Mouse (Mus musculus) embryonic facial prominence, embryonic 11.5 days (tissue): ENCODE measurements at regions not wholly inside any gene's neighbourhood (a gene's known extent, or its start where the extent isn't known, plus 50 kb on each side); places are given as distances from the start of the nearest gene placed in this dataset.

Experiments used
- ATAC-seq: fragments of 200-750 bp; cut with Nextera tagmentation; replicated peaks from 2 replicates; pipeline ENCODE4 v1.8.0; 2017; ENCODE audit warnings: low read depth; ENCODE audit not compliant: insufficient number of reproducible peaks, low FRiP score, low TSS enrichment
- DNase-seq: peaks from one replicate; pipeline ENCODE4 v3.0.0-alpha.2; 2015; ENCODE audit warnings: low spot score
- H3K27ac ChIP-seq: fragments of 300-500 bp; sonication (generic); replicated peaks from 2 replicates; pipeline ENCODE4 v1.5.1; 2014; ENCODE audit warnings: mild to moderate bottlenecking, low read depth, low read length, control low read depth
- H3K27me3 ChIP-seq: fragments of 300-500 bp; sonication (generic); 2 replicates; pipeline ENCODE4 v1.6.1; 2014; ENCODE audit warnings: mild to moderate bottlenecking, low read length, moderate library complexity, mixed read lengths; ENCODE audit not compliant: control insufficient read depth, insufficient read depth
- H3K36me3 ChIP-seq: fragments of 300-500 bp; sonication (generic); replicated peaks from 2 replicates; pipeline ENCODE4 v1.6.1; 2014; ENCODE audit warnings: low read depth, mild to moderate bottlenecking, low read length, moderate library complexity, mixed read lengths; ENCODE audit not compliant: control insufficient read depth, insufficient read depth
- H3K4me1 ChIP-seq: fragments of 300-500 bp; sonication (generic); 2 replicates; pipeline ENCODE4 v1.6.1; 2014; ENCODE audit warnings: low read length, mixed read lengths; ENCODE audit not compliant: control insufficient read depth, insufficient read depth
- H3K4me2 ChIP-seq: fragments of 300-500 bp; sonication (generic); 2 replicates; pipeline ENCODE4 v1.6.1; 2014; ENCODE audit warnings: low read depth, mild to moderate bottlenecking, control low read depth, low read length, moderate library complexity
- H3K4me3 ChIP-seq: fragments of 300-500 bp; sonication (generic); 2 replicates; pipeline ENCODE4 v1.5.1; 2014; ENCODE audit warnings: low read depth, low read length, control low read depth
- H3K9ac ChIP-seq: fragments of 300-500 bp; sonication (generic); replicated peaks from 2 replicates; pipeline ENCODE4 v1.6.1; 2014; ENCODE audit warnings: mild to moderate bottlenecking, control low read depth, low read length
- H3K9me3 ChIP-seq: fragments of 300-500 bp; sonication (generic); replicated peaks from 2 replicates; pipeline ENCODE4 v1.6.1; 2016; ENCODE audit warnings: mild to moderate bottlenecking, low read length, inconsistent platforms, mixed read lengths; ENCODE audit not compliant: control insufficient read depth
- WGBS: fragments of 180-500 bp; shearing (Covaris S2); extraction: QIAGEN DNeasy Blood & Tissue Kit; methylation state at CpG from one replicate; pipeline ENCODE4 v1.1.7; 2014; 5-methylcytosine and 5-hydroxymethylcytosine counted together

- ATAC-seq (peak; percentile 82; the same call in 1 of the 2 replicates), DNase-seq (peak; percentile 36)
- Histone ChIP-seq H3K27ac (no peak overlapping the region), H3K9me3 (no peaks in the 10 kb centered on the region), H3K36me3 (no peaks in the 10 kb centered on the region), H3K27me3 (no peaks in the 10 kb centered on the region), H3K4me1 (no peaks in the 10 kb centered on the region), H3K9ac (no peak overlapping the region), H3K4me3 (no peak overlapping the region), H3K4me2 (no peak overlapping the region)
- WGBS: 37% methylated on average over 3 of the region's 3 CpGs
These were observed 361.5 kb upstream of the Vstm2b start for GRCm38 (mm10) chr7:40536601-40537000.

GRCm38 (mm10) chr7:40537621-40538020 lies 360.5 kb upstream of the Vstm2b start:
- H3K4me3 ChIP-seq: no peak overlapping the region
- WGBS: 89% methylated on average over 3 of the region's 3 CpGs
- no peaks in the 10 kb centered on the region for H3K36me3 ChIP-seq
- no peak overlapping the region for H3K27ac ChIP-seq
- H3K9ac ChIP-seq: no peak overlapping the region
- no peaks in the 10 kb centered on the region for H3K9me3 ChIP-seq
- H3K4me1 ChIP-seq: no peaks in the 10 kb centered on the region
- no peak overlapping the region for H3K4me2 ChIP-seq
- ATAC-seq (no peak), DNase-seq (no peak)
- no peaks in the 10 kb centered on the region for H3K27me3 ChIP-seq

- Histone ChIP-seq H3K4me1 (no peaks in the 10 kb centered on the region), H3K27ac (no peak overlapping the region), H3K9me3 (no peaks in the 10 kb centered on the region), H3K4me3 (no peak overlapping the region), H3K4me2 (no peak overlapping the region), H3K27me3 (no peaks in the 10 kb centered on the region), H3K9ac (no peak overlapping the region), H3K36me3 (no peaks in the 10 kb centered on the region)
- WGBS: 71% methylated on average over 5 of the region's 5 CpGs
- ATAC-seq (no peak), DNase-seq (no peak)
These were observed 358.3 kb upstream of the Vstm2b start for GRCm38 (mm10) chr7:40539789-40540188.

- Histone ChIP-seq H3K9me3 (no peaks in the 10 kb centered on the region), H3K27ac (no peak overlapping the region), H3K36me3 (no peaks in the 10 kb centered on the region), H3K4me1 (no peaks in the 10 kb centered on the region), H3K4me3 (no peak overlapping the region), H3K9ac (no peak overlapping the region), H3K4me2 (no peak overlapping the region), H3K27me3 (no peaks in the 10 kb centered on the region)
- DNase-seq (no peak), ATAC-seq (no peak)
- 82% methylated on average over 4 of the region's 4 CpGs for WGBS
These were observed 356.8 kb upstream of the Vstm2b start for GRCm38 (mm10) chr7:40541283-40541682.

- no peak overlapping the region for H3K4me3 ChIP-seq
- DNase-seq: no peak
- no peak overlapping the region for H3K27ac ChIP-seq
- 0 out of 2 replicates have a peak, but pooled peaks have one; percentile 62 for ATAC-seq
- no peaks in the 10 kb centered on the region for H3K4me1 ChIP-seq
- H3K9ac ChIP-seq: no peak overlapping the region
- H3K9me3 ChIP-seq: no peaks in the 10 kb centered on the region
- H3K36me3 ChIP-seq: no peaks in the 10 kb centered on the region
- 65% methylated on average over 10 of the region's 10 CpGs for WGBS
- no peaks in the 10 kb centered on the region for H3K27me3 ChIP-seq
- no peak overlapping the region for H3K4me2 ChIP-seq
These were observed 334.5 kb upstream of the Vstm2b start for GRCm38 (mm10) chr7:40563447-40564118.

GRCm38 (mm10) chr7:40575971-40576370 lies 322.2 kb upstream of the Vstm2b start:
- Histone ChIP-seq H3K4me1 (no peaks in the 10 kb centered on the region), H3K27me3 (no peaks in the 10 kb centered on the region), H3K4me3 (no peak overlapping the region), H3K4me2 (no peak overlapping the region), H3K9ac (no peak overlapping the region), H3K27ac (no peak overlapping the region), H3K36me3 (no peaks in the 10 kb centered on the region), H3K9me3 (no peaks in the 10 kb centered on the region)
- DNase-seq (no peak), ATAC-seq (no peak)
- 86% methylated on average over 4 of the region's 4 CpGs for WGBS

GRCm38 (mm10) chr7:40577365-40577764 lies 320.8 kb upstream of the Vstm2b start:
- Histone ChIP-seq H3K27ac (no peak overlapping the region), H3K36me3 (no peaks in the 10 kb centered on the region), H3K9ac (no peak overlapping the region), H3K4me2 (no peak overlapping the region), H3K9me3 (no peaks in the 10 kb centered on the region), H3K4me3 (no peak overlapping the region), H3K27me3 (no peaks in the 10 kb centered on the region), H3K4me1 (no peaks in the 10 kb centered on the region)
- DNase-seq (no peak), ATAC-seq (no peak)
- 79% methylated on average over 4 of the region's 4 CpGs for WGBS

GRCm38 (mm10) chr7:40620761-40621160 lies 277.4 kb upstream of the Vstm2b start:
- H3K9ac ChIP-seq: no peak overlapping the region
- WGBS: 79% methylated on average over 3 of the region's 3 CpGs

More at GRCm38 (mm10) chr7:40620761-40621160, 277.4 kb upstream of the Vstm2b start:
- DNase-seq: no peak
- Histone ChIP-seq H3K27ac (no peak overlapping the region), H3K27me3 (no peaks in the 10 kb centered on the region), H3K4me3 (no peak overlapping the region), H3K4me1 (no peaks in the 10 kb centered on the region), H3K4me2 (no peak overlapping the region), H3K36me3 (no peaks in the 10 kb centered on the region), H3K9me3 (no peaks in the 10 kb centered on the region)
- no peak for ATAC-seq
